Mouse (Mus musculus) urinary bladder, adult 2 months (tissue): Measurements from ENCODE around the gene 1700001P01Rik. TPM values are rescaled to one million over a fixed set of nuclear protein-coding genes. Genes with fewer than 3 reads are reported as not detected.
"Not testable (repeated sequence)": the region's sequence is repeated elsewhere in the genome, so short reads cannot be mapped to it uniquely, and the experiment has no call there.

Experiments used
- DNase-seq: peaks from one replicate; pipeline ENCODE4 v3.0.0; 2022; ENCODE audit warnings: low spot score
- polyA plus RNA-seq: library from polyadenylated mRNA; depleted of rRNA; stranded (reverse); fragments of >200 nt; gene quantifications from 2 replicates; pipeline ENCODE4 v1.2.3, GENCODE M21; 2012

Gene 1700001P01Rik
- polyA plus RNA-seq, 1 experiment: 0.41 TPM

DNA sequence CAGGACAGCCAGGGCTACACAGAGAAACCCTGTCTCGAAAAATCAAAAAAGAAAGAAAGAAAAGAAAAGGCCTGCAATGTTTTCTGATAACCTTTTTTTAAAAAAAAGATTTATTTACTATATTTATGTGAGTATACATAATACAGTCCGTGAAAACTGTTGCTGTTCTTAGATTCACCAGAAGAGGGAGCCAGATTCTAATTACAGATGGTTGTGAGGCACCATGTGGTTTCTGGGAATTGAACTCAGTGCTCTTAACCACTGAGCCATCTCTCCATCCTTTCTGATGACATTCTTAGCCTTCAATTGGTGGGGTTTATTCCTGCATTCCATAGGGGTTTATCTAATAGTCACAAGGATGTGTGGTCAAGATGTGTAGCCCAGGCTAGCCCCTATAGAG, 17.4 kb upstream of the 1700001P01Rik start:
- DNase-seq: no peak

DNA sequence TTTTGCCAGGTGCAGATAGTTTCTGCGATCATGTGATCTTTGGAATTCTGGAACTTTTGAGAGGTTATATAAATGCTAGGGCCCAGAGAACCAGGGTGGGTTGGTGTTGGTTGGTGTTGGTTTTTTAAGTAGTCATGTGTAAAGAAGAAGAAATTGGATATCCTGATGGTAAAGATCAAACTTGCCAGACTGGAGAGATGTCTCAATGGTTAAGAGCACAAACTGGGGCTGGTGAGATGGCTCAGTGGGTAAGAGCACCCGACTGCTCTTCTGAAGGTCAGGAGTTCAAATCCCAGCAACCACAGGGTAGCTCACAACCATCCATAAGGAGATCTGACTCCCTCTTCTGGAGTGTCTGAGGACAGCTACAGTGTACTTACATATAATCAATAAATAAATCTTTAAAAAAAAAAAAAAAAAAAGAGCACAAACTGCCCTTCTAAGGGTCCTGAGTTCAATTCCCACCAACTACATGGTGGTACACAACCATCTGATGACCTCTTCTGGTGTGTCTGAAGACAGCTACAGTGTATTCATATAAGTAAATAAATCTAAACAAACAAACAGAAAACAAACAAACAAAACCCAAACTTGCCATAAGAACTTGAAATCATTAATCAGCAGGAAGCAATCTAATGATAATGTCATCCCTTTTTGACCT, 15.2 kb upstream of the 1700001P01Rik start:
- not testable (repeated sequence) for DNase-seq

DNA sequence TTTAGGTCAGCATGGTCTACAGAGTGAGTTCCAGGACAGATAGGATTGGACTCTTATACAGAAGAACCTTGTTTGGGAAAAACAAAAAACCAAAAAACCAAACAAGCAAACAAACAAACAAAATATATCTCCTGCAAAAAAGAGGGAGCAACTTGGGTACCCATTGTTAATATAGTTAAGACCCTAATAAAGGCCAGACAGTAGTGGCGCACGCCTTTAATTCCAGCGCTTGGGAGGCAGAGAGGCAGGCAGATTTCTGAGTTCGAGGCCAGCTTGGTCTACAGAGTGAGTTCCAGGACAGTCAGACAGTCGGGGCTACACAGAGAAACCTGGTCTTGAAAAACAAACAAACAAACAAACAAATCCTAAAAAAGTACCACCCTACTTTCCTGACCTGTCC, 14.0 kb upstream of the 1700001P01Rik start:
- no peak for DNase-seq

DNA sequence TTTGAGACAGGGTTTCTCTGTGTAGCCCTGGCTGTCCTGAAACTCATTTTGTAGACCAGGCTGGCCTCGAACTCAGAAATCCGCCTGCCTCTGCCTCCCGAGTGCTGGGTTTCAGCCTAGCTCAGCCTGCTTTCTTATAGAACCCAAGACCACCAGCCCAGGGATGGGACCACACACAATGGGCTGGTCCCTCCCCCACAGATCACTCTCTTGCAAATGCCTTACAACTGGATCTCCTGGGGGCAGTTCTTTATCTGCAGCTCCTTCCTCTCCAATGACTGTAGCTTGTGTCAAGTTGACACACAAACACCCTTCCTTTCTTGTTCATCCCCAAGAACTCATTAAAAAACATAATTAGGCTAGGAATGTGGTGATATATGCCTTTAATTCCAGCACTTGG, 12.2 kb upstream of the 1700001P01Rik start:
- no peak for DNase-seq

DNA sequence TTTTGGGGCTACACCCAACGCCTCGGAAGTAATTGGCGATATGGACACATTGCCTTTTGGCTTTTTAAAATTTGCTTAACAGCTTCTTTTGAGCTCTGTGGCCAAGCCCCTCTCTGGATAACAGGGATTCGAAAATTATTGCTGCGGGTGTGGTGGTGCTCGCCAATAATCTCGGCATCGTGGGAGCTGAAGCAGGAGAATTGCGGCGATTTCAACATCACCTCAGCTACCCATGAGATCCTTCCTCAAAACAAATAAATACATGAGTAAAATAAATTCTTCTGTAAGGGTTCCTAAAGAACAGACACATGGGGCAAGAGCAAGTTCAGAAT, 6.8 kb upstream of the 1700001P01Rik start:
- no peak for DNase-seq

DNA sequence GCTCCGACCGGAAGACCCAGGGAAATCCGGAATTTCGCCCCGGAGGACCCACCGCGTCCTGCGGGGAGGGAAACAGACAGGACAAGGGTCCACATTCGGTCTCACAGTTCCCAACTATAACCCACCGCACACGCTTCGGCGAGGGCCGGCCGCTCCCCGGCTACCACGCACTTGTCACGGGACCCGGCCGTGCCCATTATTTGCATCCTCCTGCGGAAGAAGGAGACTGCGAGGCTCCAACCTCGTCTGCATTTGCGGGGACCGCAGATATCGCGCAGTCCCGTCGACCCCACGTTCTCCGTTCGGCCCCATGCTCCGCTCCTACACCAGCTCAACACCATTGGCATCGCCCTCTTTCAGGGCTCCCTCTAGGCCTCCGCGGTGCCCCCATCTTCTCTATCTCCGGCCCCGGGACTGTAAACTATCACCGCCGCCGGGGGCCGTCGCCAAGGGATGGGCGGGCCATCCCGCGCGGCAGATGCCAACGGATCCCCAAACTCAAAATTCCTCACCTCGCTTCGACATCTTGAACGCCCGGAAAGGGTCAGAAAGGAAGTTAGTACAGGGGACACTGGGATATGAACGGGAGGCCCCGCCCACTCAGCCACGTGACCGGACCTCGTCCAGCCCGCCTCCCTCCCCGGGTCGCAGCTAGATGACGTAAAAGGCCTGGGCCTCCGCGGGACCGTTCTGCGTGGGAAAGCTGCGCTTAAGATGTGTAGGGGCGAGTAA, 6.3 kb upstream of the 1700001P01Rik start, which contains the start of gene Rpl23:
Rpl23 (minus strand) TSS at position 606 of the 732 bp plus-strand sequence.
- DNase-seq: peak; percentile 96

DNA sequence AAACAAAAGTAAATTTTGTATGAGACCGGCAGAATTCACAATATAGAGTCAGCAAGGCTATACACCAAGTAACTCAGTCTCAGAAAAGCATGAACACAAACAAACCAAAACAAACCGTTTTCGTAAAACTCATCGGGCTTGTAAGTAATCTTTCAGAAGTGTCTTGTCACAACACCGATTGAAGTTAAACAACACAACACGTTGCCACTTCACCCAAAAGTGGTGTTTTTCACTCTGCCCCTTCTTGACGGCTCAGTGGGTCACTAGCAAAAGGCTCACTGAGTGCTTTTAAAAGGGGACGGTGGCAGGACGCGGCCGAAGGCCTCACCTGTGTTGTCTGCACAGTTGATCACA, 5.7 kb upstream of the 1700001P01Rik start:
- peak; percentile 29 for DNase-seq

DNA sequence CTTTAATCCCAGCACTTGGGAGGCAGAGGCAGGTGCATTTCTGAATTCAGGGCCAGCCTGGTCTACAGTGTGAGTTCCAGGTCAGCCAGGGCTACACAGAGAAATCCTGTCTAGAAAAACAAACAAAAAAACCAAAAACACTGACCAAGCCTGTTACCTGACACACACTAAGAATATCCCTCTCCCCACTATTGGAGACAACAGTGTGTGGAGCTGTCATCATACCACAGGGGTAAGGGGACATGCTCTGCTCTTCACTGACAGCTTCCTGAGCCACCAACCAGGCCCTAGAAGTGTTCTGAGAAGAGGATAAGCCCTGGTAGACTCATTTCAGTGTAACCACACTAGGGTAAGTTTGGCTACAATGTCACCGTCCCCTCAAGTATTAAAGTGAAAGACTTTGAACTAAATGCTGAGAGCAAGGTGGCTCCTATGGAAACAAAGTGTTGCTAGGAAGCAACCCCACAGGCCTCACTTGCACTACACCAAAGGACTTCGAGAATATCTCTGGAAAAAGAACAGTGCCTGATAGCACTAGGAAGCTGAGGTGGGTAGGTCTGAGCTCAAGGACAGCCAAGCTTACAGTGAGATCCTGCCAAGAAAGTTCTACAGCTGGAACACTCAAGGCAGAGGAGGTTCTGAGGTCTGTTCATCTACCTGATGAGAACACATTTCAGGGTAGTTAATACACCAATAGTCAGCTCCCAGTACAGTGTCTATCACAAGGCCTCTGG, 4.4 kb upstream of the 1700001P01Rik start:
- no peak for DNase-seq

DNA sequence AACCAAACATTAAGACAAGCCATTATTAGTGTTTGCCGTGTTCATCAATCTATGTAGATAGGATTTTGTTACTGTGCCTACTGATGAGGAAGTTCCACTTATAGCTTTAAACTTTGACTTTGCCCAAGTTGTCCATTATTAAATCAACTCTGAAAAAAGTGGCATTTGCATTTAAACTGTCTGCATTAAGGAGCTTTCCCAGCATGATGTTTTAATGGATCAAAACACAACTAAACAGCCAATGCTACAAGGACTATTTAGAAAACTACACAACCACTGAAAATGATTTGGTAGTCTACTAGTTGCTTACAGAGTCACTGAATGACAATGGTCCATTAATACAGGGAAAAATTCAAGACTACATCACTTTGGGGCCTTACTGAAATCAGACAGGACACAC, 3.2 kb upstream of the 1700001P01Rik start:
- DNase-seq: no peak

DNA sequence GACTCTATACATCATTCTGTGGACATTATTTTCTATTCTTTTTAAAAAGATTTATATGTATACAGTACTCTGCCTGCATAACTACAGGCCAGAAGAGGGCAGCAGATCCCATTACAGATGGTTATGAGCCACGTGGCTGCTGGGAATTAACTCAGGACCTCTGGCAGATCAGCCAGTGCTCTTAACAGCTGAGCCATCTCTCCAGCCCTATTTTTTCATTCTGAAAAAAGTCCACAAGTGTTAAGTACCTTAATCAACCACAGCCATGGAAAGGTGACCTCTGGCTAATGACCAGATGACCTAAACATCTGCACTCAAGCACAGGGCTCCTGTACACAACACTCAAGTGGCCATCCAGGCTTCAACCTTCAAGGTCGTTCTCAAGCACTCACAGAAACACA, 1.4 kb upstream of the 1700001P01Rik start:
- DNase-seq: no peak

DNA sequence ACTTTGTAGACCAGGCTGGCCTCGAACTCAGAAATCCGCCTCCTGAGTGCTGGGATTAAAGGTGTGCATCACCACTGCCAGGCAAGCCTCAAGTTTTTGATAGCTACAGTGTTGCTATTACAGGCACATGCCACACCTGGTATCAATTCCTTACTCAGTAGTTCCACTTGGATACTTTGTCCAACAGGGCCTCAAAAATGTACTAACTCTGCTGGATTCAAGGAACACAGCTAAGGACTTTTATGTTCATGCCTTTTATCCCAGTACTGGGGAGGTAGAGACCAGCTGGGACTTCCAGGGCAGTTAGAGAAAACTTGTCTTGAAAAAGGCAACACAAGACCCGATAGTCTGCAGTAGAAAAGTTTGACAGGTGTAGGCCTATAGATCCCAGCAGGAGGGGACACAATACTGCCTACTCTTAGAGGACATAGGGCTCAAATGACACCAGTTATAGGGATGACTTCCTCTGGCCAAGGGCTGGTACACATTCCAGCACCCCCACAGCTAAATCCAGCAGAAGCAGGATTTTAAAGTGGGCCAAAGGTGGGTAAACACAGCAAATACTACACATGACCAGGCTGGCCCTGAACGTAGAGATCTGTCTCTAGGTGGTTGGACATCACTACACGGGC, 895 bp upstream of the 1700001P01Rik start:
- no peak for DNase-seq

DNA sequence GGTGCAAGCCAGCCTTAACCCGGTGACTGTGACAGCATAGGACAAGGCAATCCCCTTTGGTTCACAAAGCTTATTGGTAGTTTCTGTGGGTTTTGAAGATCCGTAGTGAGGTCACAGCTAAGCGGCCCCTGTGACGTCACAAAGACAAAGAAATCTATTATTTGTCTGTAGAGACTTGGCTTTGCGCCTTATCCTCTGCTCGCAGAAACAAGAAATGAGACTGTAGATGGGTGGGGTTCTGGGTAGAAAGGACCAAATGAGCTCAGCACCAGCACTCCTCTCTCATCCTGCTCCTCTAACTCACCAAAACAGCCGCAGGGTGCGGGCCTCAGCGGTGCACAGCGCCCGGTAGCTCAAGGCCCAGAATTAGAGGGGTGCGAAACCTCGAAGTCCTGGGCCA, 532 bp downstream of the 1700001P01Rik start:
- no peak for DNase-seq

DNA sequence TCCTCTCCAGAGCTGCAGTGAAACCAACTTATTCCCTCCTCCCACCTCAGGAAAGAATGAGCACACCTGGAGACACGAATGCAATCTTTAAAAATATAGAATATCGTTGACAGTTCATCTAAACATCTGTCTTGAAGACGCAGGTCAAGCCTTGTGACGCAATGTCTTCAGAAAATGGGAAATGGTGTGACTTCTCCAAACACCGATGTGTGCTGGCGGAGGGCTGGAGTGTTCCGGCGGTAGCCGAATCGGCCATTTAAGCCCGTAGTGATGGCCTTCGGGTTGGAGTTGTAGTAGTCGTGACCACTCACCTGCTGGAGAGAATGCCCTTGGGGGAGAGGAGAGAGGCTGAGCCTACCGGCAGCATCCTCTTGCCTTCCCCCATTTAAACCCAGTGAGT, 4.3 kb downstream of the 1700001P01Rik start:
- DNase-seq: no peak

DNA sequence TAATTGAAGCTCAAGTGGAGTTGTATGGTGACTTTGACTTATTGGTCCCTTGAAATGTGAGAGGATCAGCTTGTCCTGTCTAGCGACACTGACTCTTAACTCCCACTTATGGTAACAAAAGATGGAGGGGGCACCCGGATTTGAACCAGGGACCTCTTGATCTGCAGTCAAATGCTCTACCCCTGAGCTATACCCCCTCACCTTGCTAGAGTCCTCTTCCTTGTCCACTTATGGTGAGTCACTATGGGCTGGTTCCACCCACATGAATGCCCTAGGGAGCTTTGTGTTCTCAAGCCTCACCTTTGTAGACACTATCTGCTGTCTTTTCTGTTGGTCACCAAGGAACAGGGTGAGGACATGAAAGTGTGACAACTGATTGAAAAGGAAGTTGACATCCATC, 6.0 kb downstream of the 1700001P01Rik start:
- peak; percentile 54 for DNase-seq

DNA sequence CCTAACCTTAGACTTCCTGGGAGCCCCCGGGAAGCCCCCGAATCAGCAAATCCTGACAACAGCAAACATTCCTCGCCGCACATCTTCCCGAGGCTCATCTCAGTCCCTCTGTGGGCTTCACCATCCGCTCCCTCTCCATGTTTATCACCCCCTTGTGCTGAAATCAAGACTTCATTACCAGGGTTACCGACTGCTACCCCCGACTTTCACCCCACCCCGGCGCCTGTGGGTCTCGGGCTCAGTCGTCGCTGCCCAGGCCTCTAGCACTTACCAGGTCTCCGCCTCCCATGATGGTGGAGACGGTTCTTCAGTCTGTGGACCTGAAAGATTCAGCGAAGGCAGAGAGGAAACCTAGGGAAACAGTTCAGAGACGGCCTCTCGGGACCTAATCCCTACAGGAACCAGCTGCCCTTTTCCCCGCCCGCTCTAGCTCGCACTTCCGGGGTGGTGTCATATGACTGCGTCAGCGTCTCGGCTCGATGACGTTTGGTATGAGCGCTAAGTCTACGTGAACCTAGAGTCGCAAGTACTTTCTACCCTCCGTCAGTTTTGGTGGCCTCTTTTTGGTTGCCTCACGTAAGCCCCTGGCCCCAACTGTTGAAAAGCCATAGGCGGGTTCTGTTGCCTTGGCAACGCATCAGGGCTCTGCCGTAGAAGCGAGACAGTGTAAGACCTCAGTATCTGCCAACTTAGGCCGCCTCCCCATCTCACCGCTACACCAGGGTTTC, 9.4 kb downstream of the 1700001P01Rik start, which contains the start of gene Cwc25:
Cwc25 (minus strand) TSS at position 403 of the 728 bp plus-strand sequence.
- DNase-seq: peak; percentile 83

DNA sequence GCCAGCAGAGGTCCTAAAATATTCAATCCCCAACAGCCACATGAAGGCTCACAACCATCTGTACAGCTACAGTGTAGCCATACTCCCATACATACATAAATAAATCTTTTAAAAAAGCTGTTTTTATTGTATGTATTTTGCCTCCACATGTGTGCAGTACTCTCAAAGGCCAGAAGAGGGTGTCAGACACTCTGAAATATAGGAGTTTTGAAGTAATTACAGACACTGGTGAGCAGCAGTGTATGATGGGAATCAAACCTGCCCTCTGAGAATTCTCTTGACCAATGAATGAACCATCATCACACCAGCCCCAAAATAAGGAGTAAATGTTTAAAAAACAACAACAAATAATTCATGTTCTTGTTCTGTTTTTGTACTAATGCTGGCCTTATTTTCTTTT, 14.1 kb downstream of the 1700001P01Rik start:
- no peak for DNase-seq

DNA sequence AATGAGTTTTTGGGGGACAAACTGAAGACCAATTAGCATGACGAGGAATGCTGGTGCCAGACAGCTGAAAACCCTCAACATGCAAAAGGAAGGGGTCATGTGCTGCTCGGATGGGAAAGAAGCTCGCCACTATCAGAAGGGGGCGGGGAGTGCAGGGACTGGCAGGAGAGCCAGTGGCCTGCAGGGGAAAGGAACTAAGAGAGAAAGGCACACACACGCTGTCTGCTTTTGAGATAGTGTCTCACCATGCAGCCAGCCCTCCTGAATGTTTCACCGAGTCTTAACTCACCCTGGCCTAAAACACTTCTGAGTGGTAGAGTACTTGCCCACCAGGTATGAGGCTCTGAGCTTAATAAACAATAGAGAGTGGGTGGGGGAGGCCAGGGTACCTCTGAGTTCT, 16.8 kb downstream of the 1700001P01Rik start:
- no peak for DNase-seq

DNA sequence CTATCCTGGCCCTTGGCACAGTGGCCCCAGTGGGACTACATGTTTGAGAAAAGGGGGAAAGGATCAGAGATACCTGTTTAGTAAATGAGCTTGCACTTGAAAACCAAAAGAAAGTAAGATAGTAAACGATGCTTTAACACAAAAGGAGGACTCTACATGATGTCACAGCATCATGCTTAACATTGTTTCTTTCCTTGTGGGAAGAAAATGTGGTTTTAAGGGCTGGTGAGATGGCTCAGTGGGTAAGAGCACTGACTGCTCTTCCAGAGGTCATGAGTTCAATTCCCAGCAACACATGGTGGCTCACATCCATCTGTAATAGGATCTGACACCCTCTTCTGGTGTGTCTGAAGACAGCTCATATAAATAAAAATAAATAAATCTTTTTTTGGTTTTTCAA, 17.6 kb downstream of the 1700001P01Rik start:
- DNase-seq: no peak

DNA sequence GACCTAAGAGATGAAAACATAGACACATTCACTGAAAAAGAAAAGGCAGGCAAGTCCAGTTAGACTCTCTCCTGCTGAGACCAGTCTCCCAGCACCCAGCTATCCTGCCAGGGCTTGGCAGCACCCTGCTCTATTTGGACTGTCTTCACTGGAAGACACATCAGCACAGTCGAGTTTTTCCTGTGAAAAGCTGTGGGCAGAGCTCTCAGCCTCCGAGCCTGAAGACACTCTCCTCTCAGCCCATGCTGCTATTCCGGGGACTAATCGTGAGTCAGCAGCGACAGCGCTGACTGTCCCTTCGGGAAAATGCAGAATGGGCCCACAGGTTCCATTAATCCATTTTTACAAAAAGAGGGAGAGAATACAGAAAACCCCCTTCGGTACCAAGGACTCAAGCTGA, 22.4 kb downstream of the 1700001P01Rik start:
- DNase-seq: no peak

DNA sequence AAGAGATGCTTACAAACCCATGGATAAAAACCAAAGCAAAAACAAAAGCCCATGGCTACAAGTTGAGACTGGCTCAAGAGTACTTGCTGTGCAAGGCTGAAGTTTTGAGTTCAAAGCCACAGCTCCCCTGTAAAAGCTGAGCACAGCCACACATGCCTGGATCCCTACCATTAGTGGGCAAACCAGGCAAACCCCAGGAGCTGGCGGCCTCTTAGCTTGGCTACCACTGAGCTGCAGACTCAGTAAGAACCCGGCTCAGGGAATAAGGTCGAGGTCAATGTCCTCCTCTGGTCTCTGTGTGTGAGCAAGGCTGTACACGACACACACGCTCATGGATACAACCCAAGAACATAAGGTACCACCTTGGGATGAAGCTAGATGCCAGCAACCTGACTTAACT, 27.2 kb downstream of the 1700001P01Rik start:
- DNase-seq: no peak

DNA sequence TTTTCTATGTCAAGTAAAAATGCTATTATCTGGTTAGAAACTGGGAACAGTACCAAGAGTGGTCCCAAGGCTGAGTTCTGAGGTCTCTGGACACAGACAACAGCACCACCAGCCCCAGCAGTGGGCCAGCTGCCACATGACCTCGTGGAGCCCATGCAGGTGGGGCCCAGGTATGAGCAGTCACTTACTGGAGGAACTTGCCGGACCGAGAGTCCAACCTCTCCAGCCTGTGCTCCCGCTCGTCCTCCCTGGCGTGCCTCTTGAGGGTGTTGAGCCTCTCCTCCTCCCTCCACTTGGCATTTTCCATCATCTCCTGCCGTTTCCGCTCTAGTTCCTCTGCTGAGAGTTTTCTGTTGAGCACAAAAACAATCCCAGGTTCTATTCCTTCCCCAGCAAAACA, 27.9 kb downstream of the 1700001P01Rik start:
- no peak for DNase-seq

DNA sequence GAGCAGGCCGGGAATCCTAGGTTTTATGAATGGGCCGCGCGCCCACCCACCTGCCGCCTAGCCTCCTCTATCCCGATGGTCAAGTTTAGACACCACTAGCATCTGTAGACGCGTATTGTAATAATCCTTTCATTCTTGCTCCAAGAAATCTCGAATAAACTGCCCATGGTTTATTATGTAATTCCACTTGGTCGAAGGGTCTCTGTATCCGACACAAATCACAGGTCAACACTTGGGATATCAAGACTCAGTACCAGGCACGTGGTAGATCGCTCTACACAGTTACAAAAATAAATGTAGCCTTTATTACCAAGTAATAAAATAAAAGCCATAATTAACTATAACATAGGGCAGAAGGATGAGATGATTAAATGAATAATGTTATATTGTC, 30.4 kb downstream of the 1700001P01Rik start:
- DNase-seq: no peak
